Mouse (Mus musculus) forebrain, embryonic 10.5 days (tissue): ENCODE data around the gene Zpr1. TPM values are rescaled to one million over a fixed set of nuclear protein-coding genes. Genes with fewer than 3 reads are reported as not detected.
"Not testable (repeated sequence)": the region's sequence is repeated elsewhere in the genome, so short reads cannot be mapped to it uniquely, and the experiment has no call there.

Source experiments
- DNase-seq: peaks from one replicate; pipeline ENCODE4 v3.0.0-alpha.2; 2017; ENCODE audit warnings: low spot score; ENCODE audit errors: extremely low spot score
- H3K27ac ChIP-seq: fragments of 300-500 bp; sonication (generic); 2 replicates; pipeline ENCODE4 v1.5.1; 2016; ENCODE audit warnings: mild to moderate bottlenecking
- H3K27me3 ChIP-seq: fragments of 300-500 bp; sonication (generic); 2 replicates; pipeline ENCODE4 v1.6.1; 2016; ENCODE audit warnings: mild to moderate bottlenecking; ENCODE audit not compliant: poor library complexity, severe bottlenecking
- H3K36me3 ChIP-seq: fragments of 300-500 bp; sonication (generic); replicated peaks from 2 replicates; pipeline ENCODE4 v1.6.1; 2016; ENCODE audit warnings: mild to moderate bottlenecking, moderate library complexity
- H3K4me1 ChIP-seq: fragments of 300-500 bp; sonication (generic); 2 replicates; pipeline ENCODE4 v1.6.1; 2016
- H3K4me3 ChIP-seq: fragments of 300-500 bp; sonication (generic); 2 replicates; pipeline ENCODE4 v1.5.1; 2016; ENCODE audit warnings: mild to moderate bottlenecking, moderate library complexity
- H3K9me3 ChIP-seq: fragments of 300-500 bp; sonication (generic); 2 replicates; pipeline ENCODE4 v1.6.1; 2016; ENCODE audit warnings: mild to moderate bottlenecking, moderate library complexity
- WGBS: fragments of 180-500 bp; shearing (Covaris S2); methylation state at CpG from one replicate; pipeline ENCODE4 v1.1.7; 2016; 5-methylcytosine and 5-hydroxymethylcytosine counted together
- polyA plus RNA-seq: library from polyadenylated mRNA; unstranded; fragments of >200 nt; fragmentation: Nextera tagmentation; extraction: Ambion mirVana; gene quantifications from 2 replicates; pipeline ENCODE4 v1.2.1, GENCODE M21; 2016

The Zpr1 gene
- polyA plus RNA-seq, 1 experiment from 2014 or later, result 76.7 TPM

GRCm38 (mm10) chr9:46319886-46320285 lies 47.0 kb downstream of the Zpr1 start, which contains the start of gene 4931429L15Rik:
Gene 4931429L15Rik (minus strand): TSS chr9:46319986.
- H3K4me1 ChIP-seq, result peaks cover 31% of the 10 kb centered on the region
- H3K36me3 ChIP-seq, H3K4me3 ChIP-seq, H3K27me3 ChIP-seq, H3K27ac ChIP-seq, DNase-seq: not testable (repeated sequence)
- WGBS, result 83% methylated on average over 6 of the region's 6 CpGs
- H3K9me3 ChIP-seq, result peaks cover 20% of the 10 kb centered on the region

- 85% methylated on average over 2 of the region's 2 CpGs for WGBS
- DNase-seq, result no peak
These were observed 47.6 kb downstream of the Zpr1 start for GRCm38 (mm10) chr9:46320461-46320860.

DNA sequence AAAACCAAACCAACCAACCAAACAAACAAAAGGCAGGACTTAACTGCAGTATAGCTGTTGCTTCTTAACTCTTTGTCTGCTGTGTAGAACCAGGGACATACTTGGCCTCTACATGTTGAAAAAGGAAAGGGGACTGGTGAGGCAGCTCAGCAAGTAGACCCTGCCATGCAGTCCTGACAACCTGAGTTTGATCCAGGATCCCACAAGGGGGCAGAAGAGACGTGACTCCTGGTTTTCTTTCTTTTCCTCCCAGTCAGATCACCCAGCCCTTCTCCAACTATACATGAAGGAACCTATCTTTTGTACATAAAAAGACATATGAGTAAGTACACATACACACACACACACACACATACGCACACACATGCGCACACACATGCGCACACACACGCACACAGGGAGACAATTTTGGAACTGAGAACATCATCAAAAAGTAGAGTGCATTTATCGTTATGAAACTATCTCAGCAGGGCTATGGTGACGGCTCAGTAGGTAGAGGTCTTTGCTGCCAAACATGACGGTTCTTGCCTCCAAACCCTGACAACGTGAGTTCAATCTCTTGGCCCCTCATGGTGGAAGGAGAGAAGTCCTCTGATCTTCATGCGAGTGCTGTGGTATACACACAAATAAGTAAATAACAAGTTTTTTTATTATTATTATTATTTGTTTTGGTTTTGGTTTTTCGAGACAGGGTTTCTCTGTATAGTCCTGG lies 54.0 kb downstream of the Zpr1 start:
- no peak overlapping the region for H3K27ac ChIP-seq
- 90% methylated on average over 11 of the region's 11 CpGs for WGBS
- H3K4me1 ChIP-seq, result peaks cover 42% of the 10 kb centered on the region
- H3K36me3 ChIP-seq, result no peaks in the 10 kb centered on the region
- peaks cover 35% of the 10 kb centered on the region for H3K27me3 ChIP-seq
- no peak for DNase-seq
- H3K4me3 ChIP-seq, result no peak overlapping the region
- H3K9me3 ChIP-seq, result no peaks in the 10 kb centered on the region

More at GRCm38 (mm10) chr9:46320461-46320860, 47.6 kb downstream of the Zpr1 start:
- Histone ChIP-seq H3K27ac (no peak overlapping the region), H3K36me3 (no peaks in the 10 kb centered on the region), H3K27me3 (peaks cover 9% of the 10 kb centered on the region), H3K4me3 (no peak overlapping the region), H3K9me3 (peaks cover 20% of the 10 kb centered on the region), H3K4me1 (peaks cover 30% of the 10 kb centered on the region)

- Histone ChIP-seq H3K36me3 (no peaks in the 10 kb centered on the region), H3K27me3 (peaks cover 36% of the 10 kb centered on the region), H3K4me3 (peak overlapping the region; percentile 45), H3K27ac (peak overlapping the region; percentile 90), H3K4me1 (peaks cover 36% of the 10 kb centered on the region), H3K9me3 (no peaks in the 10 kb centered on the region)
- peak; percentile 49 for DNase-seq
- whole genome bisulfite sequencing, result 56% methylated on average over 25 of the region's 25 CpGs
These were observed 55.1 kb downstream of the Zpr1 start for GRCm38 (mm10) chr9:46327706-46328571.

GRCm38 (mm10) chr9:46328572-46329249 lies 55.8 kb downstream of the Zpr1 start:
- 1% methylated on average over 30 of the region's 30 CpGs for WGBS
- Histone ChIP-seq H3K27ac (peak overlapping the region; percentile 90), H3K4me3 (peak overlapping the region; percentile 45), H3K36me3 (no peaks in the 10 kb centered on the region), H3K27me3 (peaks cover 44% of the 10 kb centered on the region), H3K9me3 (no peaks in the 10 kb centered on the region), H3K4me1 (peaks cover 36% of the 10 kb centered on the region)
- peak; percentile 86 for DNase-seq

- H3K27ac ChIP-seq, result peak overlapping the region; percentile 90
- 2% methylated on average over 19 of the region's 19 CpGs for WGBS
- peaks cover 49% of the 10 kb centered on the region for H3K27me3 ChIP-seq
- H3K4me3 ChIP-seq, result peak overlapping the region; percentile 45
- peak; percentile 67 for DNase-seq
- H3K4me1 ChIP-seq, result peaks cover 37% of the 10 kb centered on the region
- H3K36me3 ChIP-seq, result no peaks in the 10 kb centered on the region
- no peaks in the 10 kb centered on the region for H3K9me3 ChIP-seq
These were observed 56.4 kb downstream of the Zpr1 start for GRCm38 (mm10) chr9:46329250-46329648.

GRCm38 (mm10) chr9:46329801-46330585 lies 57.1 kb downstream of the Zpr1 start:
- Histone ChIP-seq H3K4me3 (peak overlapping the region; percentile 45; the same call in 1 of the 2 replicates), H3K36me3 (no peaks in the 10 kb centered on the region), H3K27me3 (peaks cover 57% of the 10 kb centered on the region)

DNA sequence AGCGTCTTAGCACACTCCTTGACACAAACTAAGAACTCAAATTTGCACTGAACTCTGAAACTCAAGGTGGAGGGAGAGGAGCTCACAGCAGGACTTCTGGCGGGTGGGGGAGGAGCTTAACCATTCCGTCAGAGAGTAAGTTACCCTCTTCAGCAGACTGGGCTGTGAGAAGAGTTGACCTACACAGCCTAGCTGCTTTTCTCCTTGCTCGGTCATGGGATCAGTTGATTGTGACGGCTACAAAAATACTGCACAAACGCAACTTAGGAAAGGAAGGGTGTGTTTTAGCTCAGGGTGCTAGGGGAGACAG lies 57.7 kb downstream of the Zpr1 start:
- H3K27ac ChIP-seq, result peak overlapping the region; percentile 90; the same call in 1 of the 2 replicates
- 48% methylated on average over 6 of the region's 6 CpGs for WGBS
- no peak overlapping the region for H3K4me3 ChIP-seq
- H3K4me1 ChIP-seq, result peaks cover 40% of the 10 kb centered on the region
- H3K36me3 ChIP-seq, result no peaks in the 10 kb centered on the region
- H3K27me3 ChIP-seq, result peaks cover 58% of the 10 kb centered on the region
- no peak for DNase-seq
- no peaks in the 10 kb centered on the region for H3K9me3 ChIP-seq

More at GRCm38 (mm10) chr9:46329801-46330585, 57.1 kb downstream of the Zpr1 start:
- Histone ChIP-seq H3K9me3 (no peaks in the 10 kb centered on the region), H3K4me1 (peaks cover 44% of the 10 kb centered on the region), H3K27ac (peak overlapping the region; percentile 90)
- 10% methylated on average over 24 of the region's 24 CpGs for WGBS
- DNase-seq, result no peak

DNA sequence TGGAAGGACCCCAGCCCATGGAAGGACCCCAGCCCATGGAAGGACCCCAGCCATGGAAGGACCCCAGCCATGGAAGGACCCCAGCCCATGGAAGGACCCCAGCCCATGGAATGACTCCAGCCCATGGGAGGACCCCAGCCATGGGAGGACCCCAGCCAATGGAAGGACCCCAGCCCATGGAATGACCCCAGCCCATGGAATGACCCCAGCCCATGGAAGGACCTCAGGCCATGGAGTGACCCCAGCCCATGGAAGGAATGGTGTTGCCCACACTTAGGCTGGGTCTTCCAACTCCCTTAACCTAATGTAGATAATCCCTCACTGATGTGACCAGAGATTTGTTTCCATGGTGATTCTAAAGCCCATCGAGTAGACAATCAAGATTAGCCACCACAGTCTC lies 58.4 kb downstream of the Zpr1 start:
- no peak overlapping the region for H3K27ac ChIP-seq
- no peaks in the 10 kb centered on the region for H3K36me3 ChIP-seq
- 76% methylated on average over 1 of the region's 1 CpGs for WGBS
- DNase-seq, result no peak
- peaks cover 64% of the 10 kb centered on the region for H3K27me3 ChIP-seq
- no peaks in the 10 kb centered on the region for H3K9me3 ChIP-seq
- H3K4me1 ChIP-seq, result peaks cover 40% of the 10 kb centered on the region
- no peak overlapping the region for H3K4me3 ChIP-seq

Other genes with a start within 250 kb of the Zpr1 start
- 0.95 and 1.1 TPM in 2 replicates for gene Apoa1, start 44.5 kb upstream of the Zpr1 start, polyA plus RNA-seq
- gene Apoc3, start 37.4 kb upstream of the Zpr1 start, polyA plus RNA-seq, result not detected in 2 replicates
- gene Apoa4, start 32.4 kb upstream of the Zpr1 start, polyA plus RNA-seq, result not detected in 2 replicates
- not detected in 2 replicates for gene Apoa5, start 4.4 kb upstream of the Zpr1 start, polyA plus RNA-seq
- gene Bud13, start 9.9 kb downstream of the Zpr1 start, polyA plus RNA-seq, result 32.3 and 33.0 TPM in 2 replicates
- gene 4931429L15Rik, start 46.9 kb downstream of the Zpr1 start, polyA plus RNA-seq, result 0.22 TPM in 1 of 2 replicates, not detected in the other